Mouse (Mus musculus): ENCODE results near the gene Ugcg. TPM values are rescaled to one million over a fixed set of nuclear protein-coding genes. Genes with fewer than 3 reads are reported as not detected.

The Ugcg gene
- polyA plus RNA-seq, 1 experiment from 2014 or later, result 8.4 TPM

- Histone ChIP-seq H3K9ac (replicated peaks) (no peak overlapping the region), H3K4me1 (ENCODE audit: insufficient read depth) (peaks cover 2% of the 10 kb centered on the region; the same call in 1 of the 2 replicates), H3K27me3 (ENCODE audit: insufficient read depth, low read length) (no peaks in the 10 kb centered on the region), H3K4me3 (ENCODE audit: low read depth, low read length) (no peak overlapping the region), H3K4me2 (ENCODE audit: low read depth, low read length) (no peak overlapping the region), H3K27ac (ENCODE audit: low read depth) (no peak overlapping the region), H3K9me3 (ENCODE audit: low read length) (no peaks in the 10 kb centered on the region), H3K36me3 (replicated peaks; ENCODE audit: insufficient read depth, low read length) (no peaks in the 10 kb centered on the region)
- DNase-seq (no peak), ATAC-seq (no peak)
- TF ChIP-seq CTCF (IDR thresholded peaks at IDR 0.05; ENCODE audit: low read depth) (no peak), EP300 (IDR thresholded peaks at IDR 0.05; ENCODE audit: low read depth) (no peak)
- WGBS (ENCODE audit: insufficient replicate concordance), result 32% methylated on average over 2 of the region's 2 CpGs
Observed at GRCm38 (mm10) chr4:59173181-59173922, 15.7 kb upstream of the Ugcg start.

GRCm38 (mm10) chr4:59175003-59175402, 14.1 kb upstream of the Ugcg start:
- ATAC-seq (no peak), DNase-seq (no peak)
- Histone ChIP-seq H3K9ac (replicated peaks) (no peak overlapping the region), H3K4me1 (ENCODE audit: insufficient read depth) (peaks cover 2% of the 10 kb centered on the region; the same call in 1 of the 2 replicates), H3K27me3 (ENCODE audit: insufficient read depth, low read length) (no peaks in the 10 kb centered on the region), H3K27ac (ENCODE audit: low read depth) (no peak overlapping the region), H3K36me3 (replicated peaks; ENCODE audit: insufficient read depth, low read length) (no peaks in the 10 kb centered on the region), H3K4me3 (ENCODE audit: low read depth, low read length) (no peak overlapping the region), H3K9me3 (ENCODE audit: low read length) (no peaks in the 10 kb centered on the region), H3K4me2 (ENCODE audit: low read depth, low read length) (no peak overlapping the region)
- 61% methylated on average over 4 of the region's 4 CpGs for WGBS (ENCODE audit: insufficient replicate concordance)
- TF ChIP-seq EP300 (IDR thresholded peaks at IDR 0.05; ENCODE audit: low read depth) (no peak), CTCF (IDR thresholded peaks at IDR 0.05; ENCODE audit: low read depth) (no peak)

GRCm38 (mm10) chr4:59175929-59176328, 13.1 kb upstream of the Ugcg start:
- Histone ChIP-seq H3K27me3 (ENCODE audit: insufficient read depth, low read length) (no peaks in the 10 kb centered on the region), H3K4me3 (ENCODE audit: low read depth, low read length) (no peak overlapping the region), H3K4me1 (ENCODE audit: insufficient read depth) (peaks cover 2% of the 10 kb centered on the region; the same call in 1 of the 2 replicates), H3K36me3 (replicated peaks; ENCODE audit: insufficient read depth, low read length) (no peaks in the 10 kb centered on the region), H3K9ac (replicated peaks) (no peak overlapping the region), H3K27ac (ENCODE audit: low read depth) (no peak overlapping the region), H3K4me2 (ENCODE audit: low read depth, low read length) (no peak overlapping the region), H3K9me3 (ENCODE audit: low read length) (no peaks in the 10 kb centered on the region)
- 39% methylated on average over 6 of the region's 6 CpGs for WGBS (ENCODE audit: insufficient replicate concordance)
- TF ChIP-seq EP300 (IDR thresholded peaks at IDR 0.05; ENCODE audit: low read depth), result no peak
- no peak for TF ChIP-seq CTCF (IDR thresholded peaks at IDR 0.05; ENCODE audit: low read depth)
- DNase-seq (no peak), ATAC-seq (no peak)

GRCm38 (mm10) chr4:59177566-59177965, 11.5 kb upstream of the Ugcg start:
- H3K4me2 ChIP-seq (ENCODE audit: low read depth, low read length), result no peak overlapping the region
- H3K4me3 ChIP-seq (ENCODE audit: low read depth, low read length), result no peak overlapping the region
- peaks cover 9% of the 10 kb centered on the region for H3K4me1 ChIP-seq (ENCODE audit: insufficient read depth)
- no peaks in the 10 kb centered on the region for H3K36me3 ChIP-seq (replicated peaks; ENCODE audit: insufficient read depth, low read length)
- ATAC-seq (peak; percentile 27; the same call in 1 of the 2 replicates), DNase-seq (no peak)
- no peak for TF ChIP-seq CTCF (IDR thresholded peaks at IDR 0.05; ENCODE audit: low read depth)
- no peak for TF ChIP-seq EP300 (IDR thresholded peaks at IDR 0.05; ENCODE audit: low read depth)
- no peak overlapping the region for H3K9ac ChIP-seq (replicated peaks)
- 67% methylated on average over 2 of the region's 2 CpGs for WGBS (ENCODE audit: insufficient replicate concordance)
- no peaks in the 10 kb centered on the region for H3K27me3 ChIP-seq (ENCODE audit: insufficient read depth, low read length)
- no peak overlapping the region for H3K27ac ChIP-seq (ENCODE audit: low read depth)
- no peaks in the 10 kb centered on the region for H3K9me3 ChIP-seq (ENCODE audit: low read length)

GRCm38 (mm10) chr4:59181320-59182271, 7.5 kb upstream of the Ugcg start:
- ATAC-seq, result no peak
- TF ChIP-seq EP300 (IDR thresholded peaks at IDR 0.05; ENCODE audit: low read depth) (no peak), CTCF (IDR thresholded peaks at IDR 0.05; ENCODE audit: low read depth) (no peak)
- H3K27ac ChIP-seq (ENCODE audit: low read depth), result no peak overlapping the region
- no peak overlapping the region for H3K4me2 ChIP-seq (ENCODE audit: low read depth, low read length)
- H3K4me3 ChIP-seq (ENCODE audit: low read depth, low read length), result no peak overlapping the region
- DNase-seq, result no peak
- H3K36me3 ChIP-seq (replicated peaks; ENCODE audit: insufficient read depth, low read length), result no peaks in the 10 kb centered on the region
- H3K27me3 ChIP-seq (ENCODE audit: insufficient read depth, low read length), result no peaks in the 10 kb centered on the region
- H3K9ac ChIP-seq (replicated peaks), result no peak overlapping the region
- 45% methylated on average over 5 of the region's 5 CpGs for WGBS (ENCODE audit: insufficient replicate concordance)
- peaks cover 7% of the 10 kb centered on the region; the same call in 1 of the 2 replicates for H3K4me1 ChIP-seq (ENCODE audit: insufficient read depth)
- H3K9me3 ChIP-seq (ENCODE audit: low read length), result no peaks in the 10 kb centered on the region

GRCm38 (mm10) chr4:59185671-59186070, 3.4 kb upstream of the Ugcg start:
- Histone ChIP-seq H3K27ac (ENCODE audit: low read depth) (no peak overlapping the region), H3K9me3 (ENCODE audit: low read length) (no peaks in the 10 kb centered on the region), H3K4me1 (ENCODE audit: insufficient read depth) (peaks cover 7% of the 10 kb centered on the region), H3K4me2 (ENCODE audit: low read depth, low read length) (no peak overlapping the region), H3K27me3 (ENCODE audit: insufficient read depth, low read length) (no peaks in the 10 kb centered on the region), H3K9ac (replicated peaks) (no peak overlapping the region), H3K4me3 (ENCODE audit: low read depth, low read length) (no peak overlapping the region), H3K36me3 (replicated peaks; ENCODE audit: insufficient read depth, low read length) (no peaks in the 10 kb centered on the region)
- ATAC-seq (no peak), DNase-seq (no peak)
- 59% methylated on average over 3 of the region's 3 CpGs for WGBS (ENCODE audit: insufficient replicate concordance)
- no peak for TF ChIP-seq CTCF (IDR thresholded peaks at IDR 0.05; ENCODE audit: low read depth)
- TF ChIP-seq EP300 (IDR thresholded peaks at IDR 0.05; ENCODE audit: low read depth), result no peak
